Mouse (Mus musculus): Measurements from ENCODE around the gene Ino80e. TPM values are rescaled to one million over a fixed set of nuclear protein-coding genes. Genes with fewer than 3 reads are reported as not detected.
"Not testable (repeated sequence)": the region's sequence is repeated elsewhere in the genome, so short reads cannot be mapped to it uniquely, and the experiment has no call there.

The Ino80e gene
- 84.1 and 108 TPM in 2 replicates for polyA plus RNA-seq (2015; fragmentation: Nextera tagmentation; extraction: Ambion mirVana)

DNA sequence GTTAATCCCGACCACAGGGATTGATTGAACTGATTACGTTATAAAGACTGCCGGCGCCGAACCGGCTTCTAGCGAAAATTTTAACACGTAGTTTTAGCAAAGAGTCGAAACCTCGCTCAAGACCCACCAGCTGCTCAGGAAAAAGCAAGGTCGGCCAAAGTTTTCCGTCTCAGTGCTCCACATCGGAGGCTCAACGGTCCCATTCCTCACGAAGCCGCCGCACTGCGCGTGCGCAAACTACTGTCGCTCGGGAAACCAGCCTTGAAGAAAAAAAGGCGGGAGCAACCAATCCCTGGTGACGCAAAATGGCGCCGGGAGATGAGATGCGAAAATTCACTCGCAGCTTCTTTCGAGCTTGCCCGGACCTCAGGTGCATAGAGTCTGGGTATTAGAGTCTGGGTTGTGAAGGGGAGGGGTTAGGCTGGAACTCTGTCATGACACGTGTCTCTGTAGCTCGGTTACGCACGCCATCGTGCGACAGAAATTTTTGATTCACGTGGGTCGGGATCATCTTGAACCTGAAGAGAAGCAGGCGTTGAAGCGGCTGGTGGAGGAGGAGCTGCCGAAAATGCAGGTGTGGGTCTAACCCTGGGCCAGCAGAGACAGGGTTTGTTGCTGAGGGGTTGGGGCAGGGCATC, at the start of gene Ino80e:
Gene Ino80e, minus strand, starts transcription at position 231 of the 638 bp plus-strand sequence.
- Histone ChIP-seq H3K4me2 (peak within 1 kb of the TSS; percentile 86), H3K9ac (peak within 1 kb of the TSS; percentile 85), H3K27me3 (no peaks in the 10 kb centered on the region), H3K4me3 (peak within 1 kb of the TSS; percentile 74), H3K9me3 (no peaks in the 10 kb centered on the region), H3K27ac (peak within 1 kb of the TSS; percentile 86), H3K36me3 (peaks cover 67% of the 10 kb centered on the region), H3K4me1 (peaks cover 42% of the 10 kb centered on the region)
- under 1% methylated on average over 41 of the region's 41 CpGs for WGBS
- peak; percentile 43; the same call in 1 of the 2 replicates for ATAC-seq (ENCODE audit: insufficient number of reproducible peaks, insufficient read depth, low FRiP score, low TSS enrichment, low read depth)

DNA sequence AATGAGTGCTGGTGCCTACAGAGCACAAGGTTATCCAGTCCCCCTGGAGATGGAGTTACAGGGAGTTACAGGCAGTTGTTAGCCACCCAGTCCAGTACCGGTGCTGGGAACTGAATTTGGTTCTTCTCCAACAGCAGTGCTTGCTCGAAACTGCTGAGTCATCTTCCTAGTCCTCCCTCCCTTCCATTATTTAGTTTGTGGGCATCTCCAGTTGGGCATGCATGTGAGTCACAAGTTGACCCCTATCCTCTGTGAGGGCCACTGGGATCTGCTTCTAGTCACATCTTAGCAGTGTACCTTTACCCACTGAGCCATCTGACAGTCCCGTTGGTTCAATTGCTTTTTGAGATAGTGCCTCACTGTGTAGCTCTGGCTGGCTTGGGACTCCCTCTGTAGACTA, 43.4 kb upstream of the Ino80e start:
- Histone ChIP-seq H3K9me3 (no peaks in the 10 kb centered on the region), H3K4me2 (no peak overlapping the region), H3K4me3 (no peak overlapping the region), H3K9ac (no peak overlapping the region), H3K27ac (no peak overlapping the region), H3K4me1 (no peaks in the 10 kb centered on the region), H3K27me3 (no peaks in the 10 kb centered on the region), H3K36me3 (no peaks in the 10 kb centered on the region)
- 68% methylated on average over 3 of the region's 3 CpGs for WGBS
- no peak for ATAC-seq (ENCODE audit: insufficient number of reproducible peaks, insufficient read depth, low FRiP score, low TSS enrichment, low read depth)

DNA sequence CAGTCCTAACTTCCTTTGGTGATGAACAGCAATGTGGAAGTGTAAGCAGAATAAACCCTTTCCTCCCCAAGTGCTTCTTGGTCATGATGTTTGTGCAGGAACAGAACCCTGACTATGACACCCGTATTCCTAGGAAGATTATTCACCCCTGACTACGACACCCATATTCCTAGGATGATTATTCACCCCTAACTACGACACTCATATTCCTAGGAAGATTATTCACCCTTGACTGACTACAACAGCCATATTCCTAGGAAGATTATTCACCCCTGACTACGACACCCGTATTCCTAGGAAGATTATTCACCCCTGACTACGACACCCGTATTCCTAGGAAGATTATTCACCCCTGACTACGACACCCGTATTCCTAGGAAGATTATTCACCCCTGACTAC, 37.6 kb upstream of the Ino80e start:
- peaks cover 17% of the 10 kb centered on the region for H3K4me1 ChIP-seq
- WGBS = 94% methylated on average over 9 of the region's 9 CpGs
- H3K27ac ChIP-seq; ATAC-seq (ENCODE audit: insufficient number of reproducible peaks, insufficient read depth, low FRiP score, low TSS enrichment, low read depth); H3K9ac ChIP-seq; H3K4me2 ChIP-seq; H3K27me3 ChIP-seq; H3K36me3 ChIP-seq; H3K9me3 ChIP-seq; H3K4me3 ChIP-seq: not testable (repeated sequence)

DNA sequence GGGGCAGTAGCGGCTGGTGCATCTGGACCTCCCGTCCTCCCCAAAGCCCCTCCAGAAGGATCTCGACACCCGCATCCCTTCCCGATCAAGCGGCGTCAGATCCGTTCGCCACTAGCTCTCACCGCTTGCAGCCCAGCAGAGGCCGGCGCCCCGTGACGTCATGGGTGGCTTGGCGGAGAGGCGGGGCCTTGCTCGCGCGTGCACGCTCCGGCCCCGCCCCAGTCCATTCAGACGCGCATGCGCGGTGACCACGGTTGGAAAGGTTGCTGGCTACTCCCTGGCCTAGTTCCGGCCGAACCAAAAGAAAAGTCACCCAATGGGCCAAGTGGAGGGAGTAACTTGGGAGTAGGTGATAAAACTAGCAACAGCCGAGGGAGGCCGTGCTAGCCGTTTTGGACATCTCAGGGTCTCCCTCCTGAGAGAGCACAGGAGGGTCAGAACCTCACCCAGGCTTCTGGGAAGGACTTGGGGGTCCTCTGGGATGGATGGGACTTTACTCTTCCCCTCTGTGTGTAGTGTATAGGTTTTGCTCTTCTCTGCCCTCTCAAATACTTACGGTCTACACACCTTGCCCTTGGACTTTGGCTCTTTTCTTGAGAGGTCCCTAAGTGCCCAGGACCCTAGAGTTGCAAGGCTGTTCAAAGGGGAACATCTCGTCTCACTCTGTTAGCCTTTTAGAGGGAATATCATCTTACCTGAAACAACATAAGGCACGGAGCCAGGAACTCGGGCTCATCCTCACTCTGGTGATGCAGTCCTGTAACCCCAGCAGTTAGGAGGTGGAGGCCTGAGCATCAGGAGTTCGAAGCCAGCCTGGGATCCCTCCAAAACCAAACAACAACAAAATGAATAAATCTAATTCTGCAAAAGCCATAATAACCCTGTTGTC, 36.2 kb upstream of the Ino80e start:
- Histone ChIP-seq H3K36me3 (no peaks in the 10 kb centered on the region), H3K4me1 (peaks cover 17% of the 10 kb centered on the region), H3K4me3 (peak overlapping the region; percentile 69), H3K27ac (peak overlapping the region; percentile 39; the same call in 1 of the 2 replicates), H3K4me2 (peak overlapping the region; percentile 77), H3K9ac (peak overlapping the region; percentile 87), H3K27me3 (no peaks in the 10 kb centered on the region), H3K9me3 (no peaks in the 10 kb centered on the region)
- ATAC-seq (ENCODE audit: insufficient number of reproducible peaks, insufficient read depth, low FRiP score, low TSS enrichment, low read depth) = peak; percentile 91
- WGBS = 11% methylated on average over 37 of the region's 37 CpGs

DNA sequence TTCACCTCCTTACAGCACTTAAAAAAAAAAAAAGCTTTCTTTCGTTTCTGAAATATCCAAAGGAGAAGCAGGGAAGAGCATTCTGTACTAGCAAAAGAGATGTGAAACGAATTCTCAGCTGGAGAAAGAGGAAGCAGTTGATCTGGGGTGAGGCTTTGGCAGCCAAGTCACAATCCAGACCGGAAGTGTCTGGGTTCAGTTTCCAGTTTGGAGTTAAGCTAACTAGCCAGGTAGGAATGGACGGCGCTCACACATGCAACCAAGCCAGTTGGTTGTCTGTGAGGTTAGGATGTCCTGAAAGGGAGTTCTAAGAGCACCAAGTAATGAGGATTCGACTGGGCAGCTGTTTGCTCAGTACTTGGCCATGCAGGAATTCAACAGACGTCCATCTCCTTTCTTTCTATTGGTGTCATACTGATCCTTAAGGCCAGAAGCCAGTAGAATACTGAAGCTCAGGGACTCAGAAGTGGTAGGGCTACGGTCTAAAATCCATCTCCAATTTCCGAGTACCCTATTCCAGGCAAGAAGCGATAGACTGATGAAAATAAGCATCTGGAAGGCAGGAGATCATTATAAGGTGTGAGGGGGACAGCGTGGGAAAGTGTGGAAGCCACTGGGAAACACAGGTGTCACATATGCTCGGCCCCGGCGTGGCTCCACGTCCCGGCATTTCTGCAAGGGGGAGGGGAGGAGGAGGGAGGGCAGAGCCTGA, 35.4 kb upstream of the Ino80e start:
- Histone ChIP-seq H3K36me3 (no peaks in the 10 kb centered on the region), H3K27ac (peak overlapping the region; percentile 39; the same call in 1 of the 2 replicates), H3K4me3 (peak overlapping the region; percentile 69), H3K9ac (peak overlapping the region; percentile 87), H3K4me1 (peaks cover 17% of the 10 kb centered on the region), H3K27me3 (no peaks in the 10 kb centered on the region), H3K9me3 (no peaks in the 10 kb centered on the region), H3K4me2 (peak overlapping the region; percentile 77)
- 22% methylated on average over 16 of the region's 16 CpGs for WGBS
- 0 out of 2 replicates have a peak, but pooled peaks have one; percentile 32 for ATAC-seq (ENCODE audit: insufficient number of reproducible peaks, insufficient read depth, low FRiP score, low TSS enrichment, low read depth)

DNA sequence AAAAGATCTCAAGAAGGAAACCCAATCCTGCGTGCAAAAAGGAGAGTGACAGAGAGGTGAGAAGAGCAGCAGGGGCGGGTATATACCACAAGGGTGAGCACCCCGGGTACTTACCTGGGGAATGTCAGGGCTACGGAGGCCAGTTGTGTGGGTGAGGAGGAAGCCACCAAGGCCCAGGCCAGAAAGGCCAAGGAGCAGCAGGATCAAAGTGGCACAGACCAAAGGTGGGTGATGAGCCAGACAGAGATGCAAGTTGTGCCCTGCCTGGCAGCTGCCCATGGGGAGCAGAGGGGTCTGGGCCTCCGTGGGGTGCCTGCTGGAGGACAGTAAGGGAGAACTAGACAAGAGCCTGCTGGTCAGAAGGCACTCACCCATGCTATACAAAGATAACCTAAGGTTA, 34.7 kb upstream of the Ino80e start:
- ATAC-seq (ENCODE audit: insufficient number of reproducible peaks, insufficient read depth, low FRiP score, low TSS enrichment, low read depth) = no peak
- H3K27ac ChIP-seq = no peak overlapping the region
- no peak overlapping the region for H3K9ac ChIP-seq
- H3K36me3 ChIP-seq = peaks cover under 1% of the 10 kb centered on the region; the same call in 1 of the 2 replicates
- H3K9me3 ChIP-seq = no peaks in the 10 kb centered on the region
- no peak overlapping the region for H3K4me3 ChIP-seq
- H3K4me2 ChIP-seq = peak overlapping the region; percentile 77; the same call in 1 of the 2 replicates
- H3K27me3 ChIP-seq = no peaks in the 10 kb centered on the region
- WGBS = 91% methylated on average over 5 of the region's 5 CpGs
- H3K4me1 ChIP-seq = peaks cover 17% of the 10 kb centered on the region

DNA sequence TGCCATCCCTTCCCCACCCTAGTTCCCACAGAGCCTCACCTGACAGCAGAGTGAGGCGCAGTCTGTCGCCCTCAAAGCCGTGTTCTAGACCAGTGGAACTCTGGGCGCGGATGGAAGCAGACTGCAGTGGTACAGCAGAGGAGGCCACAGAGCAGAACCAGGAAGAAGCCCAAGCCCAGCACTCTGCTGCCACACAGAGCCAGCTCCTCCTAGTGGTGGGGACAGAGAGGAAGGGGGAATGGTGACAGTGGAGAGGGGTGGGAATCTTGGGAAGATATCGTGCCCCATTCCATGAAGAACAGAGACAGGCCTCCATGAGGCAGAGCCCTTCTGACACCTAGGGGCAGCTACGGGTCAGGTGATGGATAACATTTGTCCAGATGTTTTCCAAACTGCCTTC, 26.7 kb upstream of the Ino80e start:
- WGBS = 53% methylated on average over 7 of the region's 7 CpGs
- Histone ChIP-seq H3K9ac (no peak overlapping the region), H3K4me2 (no peak overlapping the region), H3K4me1 (peaks cover 2% of the 10 kb centered on the region; the same call in 1 of the 2 replicates), H3K36me3 (peaks cover 13% of the 10 kb centered on the region), H3K9me3 (no peaks in the 10 kb centered on the region), H3K27me3 (no peaks in the 10 kb centered on the region), H3K27ac (no peak overlapping the region), H3K4me3 (no peak overlapping the region)
- ATAC-seq (ENCODE audit: insufficient number of reproducible peaks, insufficient read depth, low FRiP score, low TSS enrichment, low read depth) = no peak

DNA sequence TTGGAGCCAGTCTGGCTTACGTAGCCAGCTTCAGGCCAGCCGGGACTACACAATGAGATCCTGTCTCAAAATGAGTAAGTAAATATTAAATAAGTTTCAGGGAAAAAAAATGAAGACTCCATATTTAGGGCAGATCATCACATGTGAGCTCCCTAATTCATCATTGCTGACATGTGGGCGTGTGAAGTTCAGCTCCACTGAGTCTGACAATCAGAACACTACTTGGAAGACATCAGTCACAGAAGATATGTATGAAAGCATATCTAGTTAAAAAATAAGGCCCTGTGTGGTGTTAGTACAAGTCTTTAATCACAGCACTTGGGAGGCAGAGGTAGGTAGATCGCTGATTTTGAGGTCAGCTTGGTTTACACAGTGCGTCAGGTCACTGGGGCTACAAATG, 25.1 kb upstream of the Ino80e start:
- Histone ChIP-seq H3K4me1 (peaks cover 17% of the 10 kb centered on the region), H3K4me2 (no peak overlapping the region), H3K9ac (no peak overlapping the region), H3K27me3 (no peaks in the 10 kb centered on the region), H3K27ac (no peak overlapping the region), H3K36me3 (peaks cover 13% of the 10 kb centered on the region), H3K9me3 (no peaks in the 10 kb centered on the region), H3K4me3 (no peak overlapping the region)
- ATAC-seq (ENCODE audit: insufficient number of reproducible peaks, insufficient read depth, low FRiP score, low TSS enrichment, low read depth) = no peak
- WGBS = 85% methylated on average over 5 of the region's 5 CpGs

DNA sequence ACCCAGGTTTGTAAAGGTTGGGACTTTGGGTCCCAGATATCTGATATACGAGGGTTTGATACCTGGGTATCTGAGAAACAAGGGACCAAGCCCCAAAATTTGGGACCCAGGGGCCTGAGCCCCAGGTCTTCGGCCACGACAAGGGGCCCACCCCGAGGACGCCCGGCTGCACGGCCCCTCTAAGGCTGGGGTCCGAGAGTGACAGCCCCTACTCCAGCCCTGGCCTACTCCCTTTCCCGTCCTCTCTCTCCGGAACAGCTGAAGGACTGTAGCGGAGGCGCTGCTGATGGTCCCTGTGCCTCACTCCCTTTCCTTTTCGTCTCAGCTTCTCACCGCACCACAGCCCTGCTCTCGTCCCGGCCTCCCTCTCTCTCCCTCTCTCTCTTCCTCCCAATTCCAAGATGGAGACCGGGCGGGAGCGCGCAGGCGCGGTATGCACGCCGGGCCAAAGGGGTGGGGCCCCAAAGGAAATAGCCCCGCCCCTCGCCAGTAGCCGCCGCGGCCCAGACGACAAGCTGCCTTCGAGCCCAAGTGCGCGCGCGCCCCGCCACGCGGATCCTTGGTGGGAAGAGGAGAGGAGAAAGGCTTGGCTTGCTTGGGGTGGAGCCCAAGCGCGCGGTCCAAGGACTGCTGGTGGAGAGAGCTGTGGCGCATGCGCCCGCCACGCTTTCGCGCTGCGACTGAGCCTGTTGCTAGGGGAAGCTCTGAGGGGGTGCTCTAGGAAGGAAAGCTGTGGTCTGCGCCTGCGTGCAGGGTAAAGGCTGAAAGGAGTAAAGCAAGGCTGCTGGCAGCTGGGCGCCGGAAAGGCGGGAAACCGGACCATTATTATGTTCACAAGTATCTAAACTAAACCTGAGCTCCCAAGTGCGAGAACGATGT, 22.3 kb upstream of the Ino80e start, which contains the start of gene Taok2:
Gene Taok2, minus strand, starts transcription at position 418 of the 879 bp plus-strand sequence.
- H3K4me1 ChIP-seq = peaks cover 32% of the 10 kb centered on the region
- no peaks in the 10 kb centered on the region for H3K9me3 ChIP-seq
- peaks cover 21% of the 10 kb centered on the region for H3K36me3 ChIP-seq
- no peaks in the 10 kb centered on the region for H3K27me3 ChIP-seq
- WGBS = under 1% methylated on average over 55 of the region's 56 CpGs
- peak; percentile 99 for ATAC-seq (ENCODE audit: insufficient number of reproducible peaks, insufficient read depth, low FRiP score, low TSS enrichment, low read depth)
- peak within 1 kb of the TSS; percentile 77 for H3K4me3 ChIP-seq
- peak within 1 kb of the TSS; percentile 93 for H3K27ac ChIP-seq
- H3K4me2 ChIP-seq = peak within 1 kb of the TSS; percentile 100
- peak within 1 kb of the TSS; percentile 93 for H3K9ac ChIP-seq

DNA sequence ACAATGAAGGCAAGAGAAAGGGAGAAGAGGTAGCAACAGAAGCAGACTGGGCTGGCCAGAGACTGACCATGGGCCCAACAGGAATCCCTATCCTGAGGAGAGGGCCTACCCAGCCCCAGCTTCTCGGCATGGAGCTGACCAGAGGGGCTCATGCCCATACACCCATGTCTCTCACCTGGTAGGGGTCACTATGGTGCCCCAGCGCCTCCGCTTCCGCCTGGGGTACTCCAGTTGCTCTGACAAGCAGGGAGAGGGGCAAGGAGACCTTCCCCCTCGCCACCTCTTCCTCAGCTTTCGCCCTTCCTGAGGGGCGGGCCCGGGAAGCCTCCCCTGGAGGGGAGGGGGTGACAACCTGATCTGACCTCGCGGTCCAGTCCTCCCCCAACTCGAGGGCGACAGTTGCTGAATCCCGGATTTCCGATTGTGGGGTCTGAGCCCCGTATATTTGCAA, 21.6 kb upstream of the Ino80e start:
- WGBS = 0% methylated on average over 14 of the region's 15 CpGs

More for the DNA sequence above, 21.6 kb upstream of the Ino80e start:
- Histone ChIP-seq H3K4me1 (peaks cover 32% of the 10 kb centered on the region), H3K4me3 (peak overlapping the region; percentile 77), H3K27ac (peak overlapping the region; percentile 93), H3K9me3 (no peaks in the 10 kb centered on the region), H3K9ac (peak overlapping the region; percentile 93), H3K36me3 (peaks cover 26% of the 10 kb centered on the region), H3K27me3 (no peaks in the 10 kb centered on the region), H3K4me2 (peak overlapping the region; percentile 100)
- ATAC-seq (ENCODE audit: insufficient number of reproducible peaks, insufficient read depth, low FRiP score, low TSS enrichment, low read depth) = no peak

Data from embryonic facial prominence, embryonic 13.5 days (tissue).